Mouse (Mus musculus) kidney, embryonic 14.5 days (tissue): ENCODE results near the gene Tnip2. TPM values are rescaled to one million over a fixed set of nuclear protein-coding genes. Genes with fewer than 3 reads are reported as not detected.

Experiments
- ATAC-seq: fragments of 200-750 bp; cut with Nextera tagmentation; 2 replicates; pipeline ENCODE4 v1.8.0; 2017; ENCODE audit warnings: moderate number of reproducible peaks, mild to moderate bottlenecking, moderate TSS enrichment, moderate library complexity; ENCODE audit not compliant: low FRiP score, low TSS enrichment
- H3K27ac ChIP-seq: fragments of 300-500 bp; sonication (generic); 2 replicates; pipeline ENCODE4 v1.5.1; 2014; ENCODE audit warnings: low read depth, mild to moderate bottlenecking, low read length, moderate library complexity, mixed read lengths
- H3K27me3 ChIP-seq: fragments of 300-500 bp; sonication (generic); 2 replicates; pipeline ENCODE4 v1.6.1; 2014; ENCODE audit warnings: mild to moderate bottlenecking, low read length; ENCODE audit not compliant: control insufficient read depth, insufficient read depth
- H3K36me3 ChIP-seq: fragments of 300-500 bp; sonication (generic); 2 replicates; pipeline ENCODE4 v1.6.1; 2014; ENCODE audit warnings: low read length, mixed read lengths; ENCODE audit not compliant: control insufficient read depth, insufficient read depth
- H3K4me1 ChIP-seq: fragments of 300-500 bp; sonication (generic); 2 replicates; pipeline ENCODE4 v1.6.1; 2014; ENCODE audit warnings: low read length, mixed read lengths; ENCODE audit not compliant: control insufficient read depth, insufficient read depth
- H3K4me2 ChIP-seq: fragments of 300-500 bp; sonication (generic); replicated peaks from 2 replicates; pipeline ENCODE4 v1.6.1; 2014; ENCODE audit warnings: low read depth, mild to moderate bottlenecking, low read length
- H3K4me3 ChIP-seq: fragments of 300-500 bp; sonication (generic); 2 replicates; pipeline ENCODE4 v1.5.1; 2014; ENCODE audit warnings: mild to moderate bottlenecking, low read length
- H3K9ac ChIP-seq: fragments of 300-500 bp; sonication (generic); 2 replicates; pipeline ENCODE4 v1.6.1; 2014; ENCODE audit warnings: low read depth, mild to moderate bottlenecking, low read length, moderate library complexity
- H3K9me3 ChIP-seq: fragments of 300-500 bp; sonication (generic); 2 replicates; pipeline ENCODE4 v1.6.1; 2016; ENCODE audit warnings: low read length; ENCODE audit not compliant: control insufficient read depth
- whole genome bisulfite sequencing: fragments of 180-500 bp; shearing (Covaris S2); extraction: QIAGEN DNeasy Blood & Tissue Kit; methylation state at CpG from one replicate; pipeline ENCODE4 v1.1.7; 2014; 5-methylcytosine and 5-hydroxymethylcytosine counted together
- polyA plus RNA-seq: library from polyadenylated mRNA; unstranded; fragments of >200 nt; fragmentation: Nextera tagmentation; extraction: Ambion mirVana; gene quantifications from 2 replicates; pipeline ENCODE4 v1.2.1, GENCODE M21; 2014

The Tnip2 gene
- polyA plus RNA-seq, 1 experiment from 2014 or later: 16.1 TPM

DNA sequence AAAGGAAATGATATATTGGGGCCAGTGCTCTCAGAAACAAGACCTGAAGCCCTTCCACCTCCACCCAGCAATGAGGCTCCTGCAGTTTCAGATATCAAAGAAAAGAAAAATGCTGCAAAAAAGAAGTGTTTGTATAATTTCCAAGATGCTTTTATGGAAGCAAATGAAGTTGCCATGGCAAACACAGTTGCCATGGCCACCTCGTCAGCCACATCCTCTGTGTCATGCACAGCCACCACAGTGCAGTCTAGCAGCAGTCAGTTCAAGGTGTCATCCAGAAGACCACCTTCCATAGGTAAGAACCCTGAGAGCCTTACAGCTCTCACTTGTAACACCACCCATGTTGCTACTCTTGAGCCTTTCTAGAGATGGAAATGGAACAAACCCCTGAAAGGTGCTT, 54.8 kb downstream of the Tnip2 start:
- 83% methylated on average over 1 of the region's 1 CpGs for WGBS
- Histone ChIP-seq H3K4me2 (no peak overlapping the region), H3K4me3 (no peak overlapping the region), H3K27ac (no peak overlapping the region), H3K4me1 (no peaks in the 10 kb centered on the region), H3K9me3 (no peaks in the 10 kb centered on the region), H3K9ac (no peak overlapping the region), H3K36me3 (peaks cover 73% of the 10 kb centered on the region), H3K27me3 (no peaks in the 10 kb centered on the region)
- ATAC-seq: no peak

DNA sequence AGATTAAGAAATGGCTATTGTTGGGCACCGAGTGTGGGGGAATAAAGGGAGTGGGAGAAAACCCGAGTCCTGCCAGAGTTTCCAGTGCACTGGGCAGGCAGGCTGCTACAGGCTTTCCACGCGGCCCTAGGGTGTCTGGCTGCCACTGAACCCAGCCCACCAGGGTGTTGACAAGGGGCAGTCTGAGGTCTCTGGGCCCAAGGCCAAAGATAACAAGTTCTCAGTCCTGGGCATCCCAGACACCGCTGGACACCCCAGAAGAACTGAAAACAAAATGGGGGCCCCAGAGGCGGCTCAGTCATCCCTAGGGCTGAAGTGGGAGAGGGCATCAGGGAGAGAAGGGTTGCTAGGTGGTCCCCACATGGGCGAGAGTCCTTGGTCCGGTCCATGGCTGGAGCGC, 67.6 kb downstream of the Tnip2 start:
- ATAC-seq: no peak
- Histone ChIP-seq H3K9me3 (no peaks in the 10 kb centered on the region), H3K4me3 (no peak overlapping the region), H3K27ac (no peak overlapping the region), H3K4me1 (no peaks in the 10 kb centered on the region), H3K36me3 (peaks cover 75% of the 10 kb centered on the region), H3K27me3 (no peaks in the 10 kb centered on the region), H3K9ac (no peak overlapping the region), H3K4me2 (no peak overlapping the region)
- 83% methylated on average over 9 of the region's 9 CpGs for WGBS

Other genes starting within 250 kb of the Tnip2 start
- 0.14 and 0.37 TPM in 2 replicates for gene Zfyve28, start 225.5 kb downstream of the Tnip2 start, polyA plus RNA-seq
- not detected in 2 replicates for gene Cfap99, start 225.4 kb downstream of the Tnip2 start, polyA plus RNA-seq
- 140 and 213 TPM in 2 replicates for gene Rnf4, start 177.7 kb downstream of the Tnip2 start, polyA plus RNA-seq
- 17.7 and 18.4 TPM in 2 replicates for gene Fam193a, start 144.1 kb downstream of the Tnip2 start, polyA plus RNA-seq
- gene Sh3bp2, start 11.8 kb upstream of the Tnip2 start, polyA plus RNA-seq: 9.0 and 11.1 TPM in 2 replicates
- gene Add1, start 59.7 kb upstream of the Tnip2 start, polyA plus RNA-seq: 124 and 183 TPM in 2 replicates
- gene Mfsd10, start 123.2 kb upstream of the Tnip2 start, polyA plus RNA-seq: 111 and 125 TPM in 2 replicates
- gene Nop14, start 146.2 kb upstream of the Tnip2 start, polyA plus RNA-seq: 25.4 and 30.4 TPM in 2 replicates
- 2.5 TPM in 2 replicates for gene Grk4, start 146.4 kb upstream of the Tnip2 start, polyA plus RNA-seq
- 15.9 and 21.4 TPM in 2 replicates for gene Htt, start 247.7 kb upstream of the Tnip2 start, polyA plus RNA-seq